Mouse (Mus musculus): ENCODE results near the gene Olfr1328. TPM values are rescaled to one million over a fixed set of nuclear protein-coding genes. Genes with fewer than 3 reads are reported as not detected.
"Not testable (repeated sequence)": the region's sequence is repeated elsewhere in the genome, so short reads cannot be mapped to it uniquely, and the experiment has no call there.

Olfr1328 gene
- not detected in 2 replicates for total RNA-seq (2017)

GRCm38 (mm10) chr4:118938512-118938911 is at the start of gene Olfr1328:
TSS of gene Olfr1328 (minus strand) at chr4:118938612.
- ATAC-seq (ENCODE audit: extremely low read depth, insufficient number of reproducible peaks, low FRiP score, poor library complexity, severe bottlenecking) = no peak

- ATAC-seq (ENCODE audit: extremely low read depth, insufficient number of reproducible peaks, low FRiP score, poor library complexity, severe bottlenecking) = no peak
Observed at GRCm38 (mm10) chr4:118985291-118985690, 46.9 kb upstream of the Olfr1328 start.

DNA sequence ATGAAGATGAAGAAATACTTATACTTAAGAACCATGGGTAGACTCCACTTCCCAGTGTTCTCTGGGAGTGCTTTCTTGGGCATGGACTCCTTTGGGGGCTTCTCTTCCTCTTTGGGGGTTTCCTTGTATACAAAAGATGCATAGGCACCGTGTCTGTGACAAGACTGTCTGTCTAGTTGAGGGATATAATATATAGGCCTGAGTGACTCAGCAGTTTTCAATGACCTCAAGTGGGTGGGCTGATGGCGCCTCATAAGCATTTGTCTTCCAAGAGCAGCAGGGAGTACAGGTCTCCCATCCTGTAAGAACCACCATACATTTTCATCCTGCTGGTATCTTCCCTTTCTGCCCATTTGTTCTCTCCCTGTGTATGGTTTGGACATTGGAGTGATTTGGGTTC is 34.9 kb upstream of the Olfr1328 start:
- no peak for ATAC-seq (ENCODE audit: extremely low read depth, insufficient number of reproducible peaks, low FRiP score, poor library complexity, severe bottlenecking)

- ATAC-seq (ENCODE audit: extremely low read depth, insufficient number of reproducible peaks, low FRiP score, poor library complexity, severe bottlenecking) = no peak
Observed at GRCm38 (mm10) chr4:118967711-118968110, 29.3 kb upstream of the Olfr1328 start.

- ATAC-seq (ENCODE audit: extremely low read depth, insufficient number of reproducible peaks, low FRiP score, poor library complexity, severe bottlenecking) = no peak
Observed at GRCm38 (mm10) chr4:118961141-118961628, 22.8 kb upstream of the Olfr1328 start, which contains the start of gene Lao1. TSS of gene Lao1 (plus strand) at chr4:118961578.

DNA sequence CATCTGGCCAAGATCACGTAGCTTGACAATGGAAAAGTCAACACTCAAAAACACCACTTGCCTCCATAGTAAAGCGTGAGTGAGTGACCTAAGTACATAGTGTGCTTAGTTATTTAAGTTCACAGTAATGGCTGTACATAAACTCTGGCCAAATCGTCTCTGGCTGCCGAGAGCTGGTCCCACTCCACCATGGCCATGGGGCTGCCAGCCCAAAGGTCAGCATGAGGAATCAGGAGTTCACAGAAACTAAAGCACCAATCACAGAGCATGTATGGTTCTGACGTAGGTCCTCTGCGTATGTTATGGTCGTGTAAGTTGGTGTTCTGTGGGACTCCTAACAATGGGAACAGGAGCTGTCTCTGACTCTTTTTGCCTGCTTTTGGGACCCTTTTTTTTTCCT is 20.4 kb upstream of the Olfr1328 start:
- ATAC-seq (ENCODE audit: extremely low read depth, insufficient number of reproducible peaks, low FRiP score, poor library complexity, severe bottlenecking) = no peak

DNA sequence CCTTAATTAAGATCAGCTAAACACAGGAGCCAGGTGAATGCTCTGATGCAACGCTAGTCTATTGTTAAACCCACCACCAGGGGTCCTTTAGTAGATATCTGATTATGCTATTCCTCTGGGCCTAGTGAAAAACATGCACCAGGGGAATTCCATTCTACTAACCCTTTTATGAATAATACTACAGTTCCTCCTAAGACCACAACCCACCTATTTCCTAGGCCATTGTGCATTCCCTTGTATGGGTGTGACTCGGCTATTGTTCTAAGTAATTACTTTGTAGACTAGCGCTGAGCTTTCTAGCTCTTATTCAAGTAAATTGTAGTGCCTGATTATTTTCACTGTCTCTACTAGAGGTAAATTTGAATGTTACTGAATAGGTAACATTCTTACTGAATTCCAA is 7.1 kb downstream of the Olfr1328 start:
- ATAC-seq (ENCODE audit: extremely low read depth, insufficient number of reproducible peaks, low FRiP score, poor library complexity, severe bottlenecking) = not testable (repeated sequence)

DNA sequence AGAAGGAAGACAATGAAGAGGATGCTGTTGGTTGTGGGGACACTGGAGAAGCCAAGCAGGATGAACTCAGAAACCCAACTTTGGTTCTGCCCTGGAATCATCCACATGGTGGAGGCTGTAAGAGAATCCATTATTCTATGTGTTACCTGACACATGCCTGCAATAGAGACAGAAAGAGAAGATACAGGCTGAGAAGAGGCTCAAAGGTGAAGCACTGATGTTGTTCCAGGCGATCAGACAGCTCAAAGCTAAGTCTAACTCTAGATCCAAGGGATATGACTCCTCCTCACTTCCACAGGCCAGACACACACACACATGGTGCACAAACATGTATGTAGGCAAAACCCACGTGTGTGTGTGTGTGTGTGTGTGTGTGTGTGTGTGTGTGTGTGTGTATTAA is 21.0 kb downstream of the Olfr1328 start, which contains the start of gene Olfr1329:
TSS of gene Olfr1329 (minus strand) at position 101 of the 400 bp plus-strand sequence.
- ATAC-seq (ENCODE audit: extremely low read depth, insufficient number of reproducible peaks, low FRiP score, poor library complexity, severe bottlenecking) = not testable (repeated sequence)

GRCm38 (mm10) chr4:118901981-118902380 is 36.4 kb downstream of the Olfr1328 start:
- no peak for ATAC-seq (ENCODE audit: extremely low read depth, insufficient number of reproducible peaks, low FRiP score, poor library complexity, severe bottlenecking)

- no peak for ATAC-seq (ENCODE audit: extremely low read depth, insufficient number of reproducible peaks, low FRiP score, poor library complexity, severe bottlenecking)
Observed at GRCm38 (mm10) chr4:118888297-118888696, 50.1 kb downstream of the Olfr1328 start, which contains the start of gene Olfr1330. TSS of gene Olfr1330 (plus strand) at chr4:118888597.

Other genes starting within 250 kb of the Olfr1328 start
- gene Olfr1342, start 245.9 kb downstream of the Olfr1328 start, total RNA-seq (2017) = not detected in 2 replicates
- gene Olfr1341, start 235.1 kb downstream of the Olfr1328 start, total RNA-seq (2017) = not detected in 2 replicates
- not detected in 2 replicates for gene Olfr1340, start 218.5 kb downstream of the Olfr1328 start, total RNA-seq (2017)
- gene Olfr1339, start 206.4 kb downstream of the Olfr1328 start, total RNA-seq (2017) = not detected in 2 replicates
- gene Olfr1338, start 179.9 kb downstream of the Olfr1328 start, total RNA-seq (2017) = not detected in 2 replicates
- not detected in 2 replicates for gene Olfr1337, start 156.0 kb downstream of the Olfr1328 start, total RNA-seq (2017)
- not detected in 2 replicates for gene Olfr1335, start 128.7 kb downstream of the Olfr1328 start, total RNA-seq (2017)
- gene Olfr1333, start 102.3 kb downstream of the Olfr1328 start, total RNA-seq (2017) = not detected in 2 replicates
- gene Olfr1331, start 74.0 kb downstream of the Olfr1328 start, total RNA-seq (2017) = not detected in 2 replicates
- not detected in 2 replicates for gene Olfr1330, start 50.0 kb downstream of the Olfr1328 start, total RNA-seq (2017)
- gene Olfr1329, start 21.1 kb downstream of the Olfr1328 start, total RNA-seq (2017) = not detected in 2 replicates
- not detected in 2 replicates for gene Lao1, start 23.0 kb upstream of the Olfr1328 start, total RNA-seq (2017)
- gene Slc2a1, start 170.1 kb upstream of the Olfr1328 start, total RNA-seq (2017) = 70.1 and 76.1 TPM in 2 replicates
- gene Zfp691, start 235.6 kb upstream of the Olfr1328 start, total RNA-seq (2017) = 6.9 and 10.3 TPM in 2 replicates